Mouse (Mus musculus) midbrain, postnatal 0 days (tissue): Measurements from ENCODE around the gene Notch4. TPM values are rescaled to one million over a fixed set of nuclear protein-coding genes. Genes with fewer than 3 reads are reported as not detected.

Experiments
- ATAC-seq: fragments of 200-750 bp; cut with Nextera tagmentation; 2 replicates; pipeline ENCODE4 v1.8.0; 2017; ENCODE audit warnings: moderate number of reproducible peaks, mild to moderate bottlenecking, moderate TSS enrichment, moderate library complexity; ENCODE audit not compliant: low FRiP score
- DNase-seq: peaks from one replicate; pipeline ENCODE4 v3.0.0-alpha.2; 2015; ENCODE audit warnings: low spot score
- H3K27ac ChIP-seq: fragments of 300-500 bp; sonication (generic); 2 replicates; pipeline ENCODE4 v1.5.1; 2014; ENCODE audit warnings: low read depth, mild to moderate bottlenecking, low read length, mixed read lengths
- H3K27me3 ChIP-seq: fragments of 300-500 bp; sonication (generic); 2 replicates; pipeline ENCODE4 v1.6.1; 2014; ENCODE audit warnings: low read length, control low read depth, mixed read lengths; ENCODE audit not compliant: insufficient read depth
- H3K36me3 ChIP-seq: fragments of 300-500 bp; sonication (generic); 2 replicates; pipeline ENCODE4 v1.6.1; 2014; ENCODE audit warnings: low read length, control low read depth, mixed read lengths; ENCODE audit not compliant: insufficient read depth
- H3K4me1 ChIP-seq: fragments of 300-500 bp; sonication (generic); 2 replicates; pipeline ENCODE4 v1.6.1; 2014; ENCODE audit warnings: mild to moderate bottlenecking, control low read depth, antibody characterized with exemption, low read length, mixed read lengths; ENCODE audit not compliant: insufficient read depth
- H3K4me2 ChIP-seq: fragments of 300-500 bp; sonication (generic); 2 replicates; pipeline ENCODE4 v1.6.1; 2014; ENCODE audit warnings: low read depth, mild to moderate bottlenecking, low read length, mixed read lengths; ENCODE audit not compliant: poor library complexity, severe bottlenecking
- H3K4me3 ChIP-seq: fragments of 300-500 bp; sonication (generic); 2 replicates; pipeline ENCODE4 v1.5.1; 2014; ENCODE audit warnings: low read depth, mild to moderate bottlenecking, low read length, moderate library complexity
- H3K9ac ChIP-seq: fragments of 300-500 bp; sonication (generic); replicated peaks from 2 replicates; pipeline ENCODE4 v1.6.1; 2014; ENCODE audit warnings: mild to moderate bottlenecking, low read length, moderate library complexity, mixed read lengths; ENCODE audit not compliant: poor library complexity, severe bottlenecking
- H3K9me3 ChIP-seq: fragments of 300-500 bp; sonication (generic); 2 replicates; pipeline ENCODE4 v1.6.1; 2016; ENCODE audit warnings: low read length, control low read depth
- CTCF ChIP-seq: IDR thresholded peaks from 2 replicates; pipeline ENCODE4 v1.5.1; 2016; ENCODE audit warnings: antibody characterized with exemption, mild to moderate bottlenecking
- WGBS: fragments of 180-500 bp; shearing (Covaris S2); extraction: QIAGEN DNeasy Blood & Tissue Kit; methylation state at CpG from one replicate; pipeline ENCODE4 v1.1.7; 2014; 5-methylcytosine and 5-hydroxymethylcytosine counted together
- polyA plus RNA-seq: library from polyadenylated mRNA; unstranded; fragments of >200 nt; fragmentation: Nextera tagmentation; extraction: Ambion mirVana; gene quantifications from 2 replicates; pipeline ENCODE4 v1.2.1, GENCODE M21; 2015
- total RNA-seq: library from RNA; depleted of rRNA; stranded (reverse); fragments of >200 nt; gene quantifications from 2 replicates; pipeline ENCODE4 v1.2.3, GENCODE M21; 2014; rRNA removed

Gene Notch4
- total and polyA plus RNA-seq, 2 experiments from 2014 or later: 6.1 to 44.3 TPM

DNA sequence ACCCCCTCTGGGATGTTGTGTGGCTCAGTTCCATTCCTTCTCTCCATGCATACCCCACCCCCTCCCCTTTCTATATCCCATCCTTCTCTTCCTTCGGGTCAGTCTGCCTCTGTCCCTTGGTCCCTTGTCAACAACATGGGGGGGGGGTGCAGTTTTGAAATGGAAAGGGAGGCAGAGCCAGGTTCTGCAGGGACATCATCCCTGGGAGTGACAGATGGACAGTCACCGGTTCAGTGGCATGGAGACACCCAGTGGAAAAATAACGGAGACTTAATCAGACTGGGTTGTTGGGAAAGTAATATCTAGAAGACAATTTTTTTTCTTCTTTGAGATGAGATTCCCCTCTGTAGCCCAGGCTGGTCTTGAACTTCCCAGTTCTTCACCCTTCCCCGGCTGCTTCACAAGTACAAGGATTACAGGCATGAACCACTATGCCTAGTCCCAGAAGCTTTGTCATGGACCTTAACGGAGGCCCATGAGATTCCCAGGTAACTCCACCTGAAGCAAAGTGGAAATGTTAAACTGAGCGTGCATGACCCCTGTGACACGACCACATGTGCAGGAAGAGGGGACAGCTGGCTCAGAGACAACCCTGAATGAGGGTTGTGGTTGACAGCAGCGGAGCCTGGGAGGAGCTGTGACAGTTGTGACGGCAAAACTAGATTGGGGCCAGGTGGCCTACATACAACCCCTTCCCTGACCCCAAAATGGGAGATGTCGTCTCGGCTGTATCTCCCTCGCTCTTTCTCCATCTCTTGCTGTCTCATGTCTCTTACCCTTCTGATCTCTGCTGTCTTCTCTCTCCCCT, 65.9 kb downstream of the Notch4 start:
- peak overlapping the region; percentile 74 for H3K4me3 ChIP-seq

DNA sequence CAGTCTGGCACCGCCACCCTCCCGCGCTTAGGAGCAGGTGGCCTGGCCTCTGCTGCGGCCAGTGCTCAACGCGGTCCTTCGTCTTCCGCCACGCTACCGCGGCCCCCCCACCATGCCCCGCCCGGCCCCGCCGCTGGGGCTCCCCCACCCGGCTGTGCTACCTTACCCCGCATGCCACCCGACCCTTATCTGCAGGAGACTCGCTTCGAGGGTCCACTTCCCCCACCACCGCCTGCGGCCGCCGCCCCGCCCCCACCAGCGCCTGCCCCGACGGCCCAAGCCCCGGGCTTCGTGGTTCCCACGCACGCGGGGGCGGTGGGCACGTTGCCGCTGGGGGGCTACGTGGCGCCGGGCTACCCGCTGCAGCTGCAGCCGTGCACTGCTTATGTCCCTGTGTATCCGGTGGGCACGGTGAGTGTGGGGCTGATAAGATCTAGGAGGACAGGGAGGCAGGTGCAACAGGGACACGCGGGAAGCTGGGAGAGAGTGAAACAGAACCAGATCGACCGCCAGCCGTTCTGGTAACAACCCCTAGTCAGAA, 66.8 kb downstream of the Notch4 start:
- H3K9ac ChIP-seq: peak overlapping the region; percentile 54
- H3K27me3 ChIP-seq: no peaks in the 10 kb centered on the region
- H3K4me3 ChIP-seq: peak overlapping the region; percentile 74
- no peak for DNase-seq
- H3K36me3 ChIP-seq: no peaks in the 10 kb centered on the region
- no peak for ATAC-seq
- peak overlapping the region; percentile 89 for H3K4me2 ChIP-seq
- peaks cover 20% of the 10 kb centered on the region for H3K4me1 ChIP-seq
- WGBS: 3% methylated on average over 42 of the region's 48 CpGs
- H3K9me3 ChIP-seq: no peaks in the 10 kb centered on the region
- no peak for TF ChIP-seq CTCF
- H3K27ac ChIP-seq: no peak overlapping the region

More for the DNA sequence above, 65.9 kb downstream of the Notch4 start:
- Histone ChIP-seq H3K9ac (peak overlapping the region; percentile 54; the same call in 1 of the 2 replicates), H3K4me1 (peaks cover 20% of the 10 kb centered on the region), H3K36me3 (no peaks in the 10 kb centered on the region), H3K27ac (0 out of 2 replicates have a peak overlapping the region, but pooled peaks have one; percentile 12), H3K27me3 (no peaks in the 10 kb centered on the region), H3K9me3 (no peaks in the 10 kb centered on the region), H3K4me2 (peak overlapping the region; percentile 89)
- WGBS: 22% methylated on average over 12 of the region's 12 CpGs
- no peak for DNase-seq
- no peak for ATAC-seq
- TF ChIP-seq CTCF: no peak

DNA sequence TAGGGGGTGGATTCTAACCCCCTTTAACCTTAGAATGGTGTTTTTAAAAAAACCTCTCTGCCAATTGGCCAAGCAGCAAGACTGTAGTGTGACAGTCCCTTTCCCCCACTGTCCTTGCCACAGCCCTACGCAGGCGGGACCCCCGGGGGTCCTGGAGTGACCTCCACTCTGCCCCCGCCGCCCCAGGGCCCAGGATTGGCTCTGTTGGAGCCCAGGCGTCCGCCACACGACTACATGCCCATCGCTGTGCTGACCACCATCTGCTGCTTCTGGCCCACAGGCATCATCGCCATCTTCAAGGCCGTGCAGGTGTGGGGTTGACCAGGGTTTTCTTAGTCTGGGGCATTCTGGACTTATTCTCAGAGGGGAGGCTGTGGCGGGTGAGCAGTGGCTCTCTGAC, 67.6 kb downstream of the Notch4 start:
- Histone ChIP-seq H3K9ac (peak overlapping the region; percentile 54), H3K36me3 (no peaks in the 10 kb centered on the region), H3K4me3 (peak overlapping the region; percentile 74), H3K4me1 (peaks cover 15% of the 10 kb centered on the region), H3K27me3 (no peaks in the 10 kb centered on the region), H3K4me2 (peak overlapping the region; percentile 89), H3K27ac (no peak overlapping the region), H3K9me3 (no peaks in the 10 kb centered on the region)
- WGBS: 11% methylated on average over 12 of the region's 12 CpGs
- TF ChIP-seq CTCF: no peak
- ATAC-seq (no peak), DNase-seq (no peak)

DNA sequence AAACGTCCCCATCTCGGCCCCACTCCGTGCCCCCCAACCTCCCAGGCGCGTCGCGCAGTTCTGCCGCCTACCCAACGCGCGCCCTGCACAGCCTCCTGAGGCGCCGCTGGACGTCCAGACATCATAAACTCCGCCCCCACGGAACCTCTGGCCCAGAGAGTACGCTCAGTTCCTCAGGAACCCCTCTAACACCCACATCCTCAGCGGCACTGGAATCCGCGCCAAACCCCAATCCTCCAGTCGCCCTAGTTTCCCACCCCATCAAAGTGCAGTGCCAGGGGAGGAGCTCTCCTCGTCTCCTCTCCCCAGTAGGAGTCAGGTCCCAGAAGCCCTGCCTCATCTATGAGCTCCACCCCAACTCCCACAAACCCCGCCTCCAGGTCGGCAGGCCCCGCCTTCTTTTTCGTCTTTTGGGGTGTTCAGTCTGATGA, 68.2 kb downstream of the Notch4 start:
- ATAC-seq (no peak), DNase-seq (peak; percentile 59)
- H3K9me3 ChIP-seq: no peaks in the 10 kb centered on the region
- WGBS: 5% methylated on average over 26 of the region's 26 CpGs
- no peak for TF ChIP-seq CTCF
- peak overlapping the region; percentile 89 for H3K4me2 ChIP-seq
- no peaks in the 10 kb centered on the region for H3K27me3 ChIP-seq
- H3K36me3 ChIP-seq: no peaks in the 10 kb centered on the region
- peaks cover 15% of the 10 kb centered on the region for H3K4me1 ChIP-seq
- H3K27ac ChIP-seq: no peak overlapping the region
- peak overlapping the region; percentile 74 for H3K4me3 ChIP-seq
- H3K9ac ChIP-seq: peak overlapping the region; percentile 54; the same call in 1 of the 2 replicates

DNA sequence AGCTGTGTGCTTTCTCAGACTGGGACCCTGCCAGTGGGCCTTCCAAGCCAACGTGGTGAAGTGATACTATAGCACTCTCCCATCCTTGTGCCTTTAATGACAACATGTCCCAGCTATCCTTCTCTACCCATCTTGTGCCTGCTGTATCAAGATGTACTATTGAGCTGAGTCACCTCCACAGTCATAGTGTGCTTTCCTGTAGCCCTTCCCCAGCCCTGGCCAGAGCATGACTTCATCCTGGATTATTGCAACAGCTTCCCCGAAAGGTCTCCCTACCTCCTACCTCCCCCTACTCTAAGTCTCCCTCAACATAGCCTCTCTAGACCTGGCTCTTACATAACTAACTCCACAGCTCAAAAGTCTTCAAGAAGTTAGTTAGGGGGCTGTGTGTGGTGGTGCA, 71.6 kb downstream of the Notch4 start:
- ATAC-seq (no peak), DNase-seq (no peak)
- Histone ChIP-seq H3K27ac (no peak overlapping the region), H3K9ac (no peak overlapping the region), H3K9me3 (no peaks in the 10 kb centered on the region), H3K36me3 (no peaks in the 10 kb centered on the region), H3K27me3 (no peaks in the 10 kb centered on the region), H3K4me3 (no peak overlapping the region), H3K4me1 (peaks cover 4% of the 10 kb centered on the region; the same call in 1 of the 2 replicates), H3K4me2 (no peak overlapping the region)
- TF ChIP-seq CTCF: no peak
- WGBS: 76% methylated on average over 2 of the region's 2 CpGs

DNA sequence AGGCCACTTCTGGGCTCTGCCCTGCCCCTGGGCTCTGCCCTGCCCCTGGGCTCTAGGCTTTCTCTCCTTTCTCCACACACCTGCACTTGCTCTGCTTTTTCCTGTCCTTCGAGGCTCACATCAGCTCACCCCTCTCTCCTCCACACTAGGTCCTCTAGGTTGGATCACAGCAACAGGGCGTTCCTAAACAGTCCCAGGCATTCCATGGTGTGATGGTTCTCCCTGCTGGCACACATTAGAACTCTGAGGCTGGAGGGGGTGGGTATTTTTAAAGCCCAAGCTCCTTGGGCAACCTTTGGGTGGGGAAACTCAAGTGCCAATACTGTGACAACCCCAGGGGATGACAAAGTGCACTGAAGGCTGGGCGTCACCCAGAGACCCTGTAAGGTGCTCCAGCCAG, 73.4 kb downstream of the Notch4 start:
- no peak for TF ChIP-seq CTCF
- Histone ChIP-seq H3K9me3 (no peaks in the 10 kb centered on the region), H3K36me3 (no peaks in the 10 kb centered on the region), H3K4me3 (no peak overlapping the region), H3K9ac (no peak overlapping the region), H3K4me2 (no peak overlapping the region), H3K27ac (no peak overlapping the region), H3K27me3 (no peaks in the 10 kb centered on the region), H3K4me1 (no peaks in the 10 kb centered on the region)
- DNase-seq (no peak), ATAC-seq (no peak)
- 57% methylated on average over 3 of the region's 3 CpGs for WGBS

Other genes starting within 250 kb of the Notch4 start
- 0.22 and 0.33 TPM in 2 replicates for gene H2-Eb2, start 238.6 kb upstream of the Notch4 start, total RNA-seq
- 0.06 and 0.09 TPM in 2 replicates for gene H2-Eb2, start 238.6 kb upstream of the Notch4 start, polyA plus RNA-seq
- gene Btnl2, start 209.4 kb upstream of the Notch4 start, total RNA-seq: not detected in 2 replicates
- gene Btnl2, start 209.4 kb upstream of the Notch4 start, polyA plus RNA-seq: not detected in 2 replicates
- gene Btnl1, start 187.1 kb upstream of the Notch4 start, total RNA-seq: not detected in 2 replicates
- gene Btnl1, start 187.1 kb upstream of the Notch4 start, polyA plus RNA-seq: not detected in 2 replicates
- 2.0 and 9.2 TPM in 2 replicates for gene BC051142, start 165.4 kb upstream of the Notch4 start, total RNA-seq
- gene BC051142, start 165.4 kb upstream of the Notch4 start, polyA plus RNA-seq: 6.7 and 7.8 TPM in 2 replicates
- not detected in 2 replicates for gene Btnl4, start 87.0 kb upstream of the Notch4 start, total RNA-seq
- not detected in 2 replicates for gene Btnl4, start 87.0 kb upstream of the Notch4 start, polyA plus RNA-seq
- gene Btnl6, start 46.9 kb upstream of the Notch4 start, total RNA-seq: not detected in 2 replicates
- gene Btnl6, start 46.9 kb upstream of the Notch4 start, polyA plus RNA-seq: not detected in 2 replicates
- gene Gpsm3, start 25.5 kb downstream of the Notch4 start, total RNA-seq: 1.2 and 4.4 TPM in 2 replicates
- gene Gpsm3, start 25.5 kb downstream of the Notch4 start, polyA plus RNA-seq: 5.5 and 6.9 TPM in 2 replicates
- 84.8 and 95.6 TPM in 2 replicates for gene Pbx2, start 27.0 kb downstream of the Notch4 start, total RNA-seq
- gene Pbx2, start 27.0 kb downstream of the Notch4 start, polyA plus RNA-seq: 9.5 and 9.6 TPM in 2 replicates
- gene Ager, start 33.6 kb downstream of the Notch4 start, total RNA-seq: 1.7 and 2.1 TPM in 2 replicates
- gene Ager, start 33.6 kb downstream of the Notch4 start, polyA plus RNA-seq: 1.6 and 2.0 TPM in 2 replicates
- 57.6 and 59.0 TPM in 2 replicates for gene Rnf5, start 39.4 kb downstream of the Notch4 start, total RNA-seq
- 236 and 242 TPM in 2 replicates for gene Rnf5, start 39.4 kb downstream of the Notch4 start, polyA plus RNA-seq
- gene Agpat1, start 40.0 kb downstream of the Notch4 start, total RNA-seq: 265 and 383 TPM in 2 replicates
- 103 and 106 TPM in 2 replicates for gene Agpat1, start 40.0 kb downstream of the Notch4 start, polyA plus RNA-seq
- 3.2 and 6.0 TPM in 2 replicates for gene Egfl8, start 51.7 kb downstream of the Notch4 start, total RNA-seq
- 4.9 and 5.0 TPM in 2 replicates for gene Egfl8, start 51.7 kb downstream of the Notch4 start, polyA plus RNA-seq
- gene Ppt2, start 64.2 kb downstream of the Notch4 start, total RNA-seq: 21.1 and 31.0 TPM in 2 replicates
- gene Ppt2, start 64.2 kb downstream of the Notch4 start, polyA plus RNA-seq: 18.0 and 20.8 TPM in 2 replicates
- 9.1 and 15.1 TPM in 2 replicates for gene Prrt1, start 65.3 kb downstream of the Notch4 start, total RNA-seq
- 13.3 and 14.0 TPM in 2 replicates for gene Prrt1, start 65.3 kb downstream of the Notch4 start, polyA plus RNA-seq
- gene Fkbpl, start 80.5 kb downstream of the Notch4 start, total RNA-seq: 6.2 and 7.2 TPM in 2 replicates
- gene Fkbpl, start 80.5 kb downstream of the Notch4 start, polyA plus RNA-seq: 10.7 and 12.9 TPM in 2 replicates
- 47.9 and 57.4 TPM in 2 replicates for gene Atf6b, start 82.9 kb downstream of the Notch4 start, total RNA-seq
- 83.0 and 86.0 TPM in 2 replicates for gene Atf6b, start 82.9 kb downstream of the Notch4 start, polyA plus RNA-seq
- gene Tnxb, start 106.3 kb downstream of the Notch4 start, total RNA-seq: 3.5 and 4.2 TPM in 2 replicates
- gene Tnxb, start 106.3 kb downstream of the Notch4 start, polyA plus RNA-seq: 0.26 and 0.30 TPM in 2 replicates
- 1.2 and 1.5 TPM in 2 replicates for gene C4b, start 179.6 kb downstream of the Notch4 start, total RNA-seq
- gene C4b, start 179.6 kb downstream of the Notch4 start, polyA plus RNA-seq: 0.67 and 0.76 TPM in 2 replicates
- gene Cyp21a1, start 240.3 kb downstream of the Notch4 start, total RNA-seq: not detected in 2 replicates
- gene Cyp21a1, start 240.3 kb downstream of the Notch4 start, polyA plus RNA-seq: not detected in 2 replicates